Mouse (Mus musculus) spleen, adult 2 months (tissue): ENCODE data around the gene Olfr706. TPM values are rescaled to one million over a fixed set of nuclear protein-coding genes. Genes with fewer than 3 reads are reported as not detected.

Source experiments
- DNase-seq, 2 experiments: peaks; one replicate each; pipeline versions ENCODE4 v3.0.0 to v3.0.0-alpha.2; 2012 to 2021; ENCODE audit warnings: low spot score in 2 of 2, low read depth in 1 of 2
- H3K27ac ChIP-seq: fragments of 200-500 bp; 2 replicates; pipeline ENCODE4 v1.5.1; 2012; ENCODE audit warnings: low read length, inconsistent platforms; ENCODE audit not compliant: insufficient read depth
- H3K27me3 ChIP-seq: fragments of 200-500 bp; 2 replicates; pipeline ENCODE4 v1.6.1; 2012; ENCODE audit warnings: mild to moderate bottlenecking, moderate library complexity, low read length, inconsistent platforms; ENCODE audit not compliant: control insufficient read depth, insufficient read depth
- H3K36me3 ChIP-seq: fragments of 200-500 bp; 2 replicates; pipeline ENCODE4 v1.6.1; 2012; ENCODE audit warnings: mild to moderate bottlenecking, low read length, inconsistent platforms; ENCODE audit not compliant: control insufficient read depth, insufficient read depth
- H3K4me1 ChIP-seq: fragments of 200-500 bp; 2 replicates; pipeline ENCODE4 v1.6.1; 2011; ENCODE audit warnings: inconsistent platforms; ENCODE audit not compliant: control insufficient read depth, insufficient read depth, insufficient read length
- H3K4me3 ChIP-seq: fragments of 200-500 bp; 2 replicates; pipeline ENCODE4 v1.5.1; 2011; ENCODE audit warnings: mild to moderate bottlenecking, inconsistent platforms; ENCODE audit not compliant: insufficient read depth, insufficient read length; ENCODE audit errors: extremely low read depth
- CTCF ChIP-seq: fragments of 200-500 bp; IDR thresholded peaks from 2 replicates; pipeline ENCODE4 v1.5.1; 2011; ENCODE audit warnings: mild to moderate bottlenecking, inconsistent platforms; ENCODE audit not compliant: insufficient read depth, insufficient read length, insufficient replicate concordance; ENCODE audit errors: extremely low read depth
- POLR2A ChIP-seq: fragments of 200-500 bp; IDR thresholded peaks from 2 replicates; pipeline ENCODE4 v1.6.1; 2011; ENCODE audit warnings: low read depth, low read length, inconsistent platforms
- polyA plus RNA-seq: library from polyadenylated mRNA; depleted of rRNA; stranded (reverse); fragments of >200 nt; gene quantifications from 2 replicates; pipeline ENCODE4 v1.2.3, GENCODE M21; 2012; rRNA removed

Olfr706 gene
- polyA plus RNA-seq, 1 experiment, result not detected

- no peak within 1 kb of the TSS for H3K27ac ChIP-seq
- no peak for TF ChIP-seq CTCF
- no peak for TF ChIP-seq POLR2A
- no peak within 1 kb of the TSS for H3K4me3 ChIP-seq
- no peaks in the 10 kb centered on the region for H3K4me1 ChIP-seq
- no peak for DNase-seq
- no peaks in the 10 kb centered on the region for H3K27me3 ChIP-seq
- H3K36me3 ChIP-seq, result no peaks in the 10 kb centered on the region
Observed at GRCm38 (mm10) chr7:106833793-106834192, 54.2 kb downstream of the Olfr706 start, which contains the start of gene Olfr702. Olfr702 (minus strand) TSS chr7:106833893.

Other genes starting within 250 kb of the Olfr706 start
- gene Olfr693, start 207.6 kb downstream of the Olfr706 start, polyA plus RNA-seq, result not detected in 2 replicates
- not detected in 2 replicates for gene Olfr694, start 196.3 kb downstream of the Olfr706 start, polyA plus RNA-seq
- not detected in 2 replicates for gene Olfr695, start 171.8 kb downstream of the Olfr706 start, polyA plus RNA-seq
- not detected in 2 replicates for gene Olfr697, start 145.7 kb downstream of the Olfr706 start, polyA plus RNA-seq
- not detected in 2 replicates for gene Olfr698, start 132.8 kb downstream of the Olfr706 start, polyA plus RNA-seq
- gene Olfr699, start 95.0 kb downstream of the Olfr706 start, polyA plus RNA-seq, result not detected in 2 replicates
- not detected in 2 replicates for gene Olfr700, start 79.3 kb downstream of the Olfr706 start, polyA plus RNA-seq
- gene Olfr701, start 74.0 kb downstream of the Olfr706 start, polyA plus RNA-seq, result not detected in 2 replicates
- not detected in 2 replicates for gene Olfr702, start 54.3 kb downstream of the Olfr706 start, polyA plus RNA-seq
- gene Olfr703, start 44.8 kb downstream of the Olfr706 start, polyA plus RNA-seq, result not detected in 2 replicates
- gene Olfr704, start 25.0 kb downstream of the Olfr706 start, polyA plus RNA-seq, result not detected in 2 replicates
- gene Olfr705, start 11.3 kb downstream of the Olfr706 start, polyA plus RNA-seq, result not detected in 2 replicates
- not detected in 2 replicates for gene Olfr707, start 13.1 kb upstream of the Olfr706 start, polyA plus RNA-seq
- gene Olfr1532-ps1, start 19.8 kb upstream of the Olfr706 start, polyA plus RNA-seq, result not detected in 2 replicates
- gene Olfr709-ps1, start 44.1 kb upstream of the Olfr706 start, polyA plus RNA-seq, result not detected in 2 replicates
- gene Olfr710, start 60.1 kb upstream of the Olfr706 start, polyA plus RNA-seq, result not detected in 2 replicates
- not detected in 2 replicates for gene Olfr6, start 75.8 kb upstream of the Olfr706 start, polyA plus RNA-seq
- gene Olfr711, start 87.3 kb upstream of the Olfr706 start, polyA plus RNA-seq, result not detected in 2 replicates
- gene Olfr2, start 117.9 kb upstream of the Olfr706 start, polyA plus RNA-seq, result not detected in 2 replicates
- gene Olfr713, start 143.0 kb upstream of the Olfr706 start, polyA plus RNA-seq, result not detected in 2 replicates
- gene Olfr714, start 182.8 kb upstream of the Olfr706 start, polyA plus RNA-seq, result not detected in 2 replicates
- not detected in 2 replicates for gene Olfr17, start 205.1 kb upstream of the Olfr706 start, polyA plus RNA-seq
- not detected in 2 replicates for gene Olfr715b, start 222.2 kb upstream of the Olfr706 start, polyA plus RNA-seq
- not detected in 2 replicates for gene Olfr715, start 242.9 kb upstream of the Olfr706 start, polyA plus RNA-seq